Mouse (Mus musculus): Measurements from ENCODE around the gene Dtnb.
"Not testable (repeated sequence)": the region's sequence is repeated elsewhere in the genome, so short reads cannot be mapped to it uniquely, and the experiment has no call there.

Dtnb gene

DNA sequence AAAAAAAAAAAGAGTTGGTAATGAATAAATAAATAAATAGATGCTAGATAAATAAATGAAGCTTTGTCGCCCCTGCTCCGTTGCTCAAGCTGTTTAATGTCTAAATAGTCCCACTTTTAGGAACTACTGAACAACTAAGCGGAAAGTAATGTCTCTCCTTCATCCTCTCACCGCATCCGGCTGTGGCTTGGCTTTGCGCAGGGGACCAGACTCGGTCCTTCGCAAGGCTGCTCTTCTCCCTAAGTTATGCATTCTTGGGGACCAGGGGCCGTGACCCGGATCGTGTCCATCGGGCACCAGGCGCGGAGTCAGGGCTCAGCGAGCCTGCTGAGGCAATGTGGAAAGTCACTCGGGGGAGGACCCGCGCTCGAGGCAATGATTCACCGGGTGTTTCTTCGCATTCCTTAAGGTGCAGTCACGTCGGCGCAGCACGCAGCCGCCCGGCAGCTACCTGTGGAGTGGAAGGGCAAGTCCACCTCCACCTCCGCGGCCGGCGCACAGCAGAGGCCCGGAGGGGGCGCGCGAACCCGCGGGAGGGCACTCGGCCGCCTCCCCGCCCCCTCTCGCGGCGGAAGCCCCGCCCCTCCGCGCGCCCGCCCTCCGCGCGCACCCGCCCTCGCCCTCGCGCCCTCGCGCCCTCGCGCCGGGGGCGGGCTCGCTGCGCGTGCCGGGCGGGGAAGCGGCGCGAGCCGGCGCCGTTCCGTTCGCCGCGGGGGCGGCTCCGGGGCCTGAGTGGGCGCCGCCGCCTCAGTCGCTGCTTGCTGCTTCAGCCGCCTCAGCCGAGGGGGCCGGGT, at the start of gene Dtnb:
TSS of gene Dtnb (plus strand) at position 595 of the 794 bp plus-strand sequence.
- in situ Hi-C loops (cut with MboI, MseI) = no loop called here

GRCm38 (mm10) chr12:3525536-3525935, 46.6 kb upstream of the Dtnb start:
- in situ Hi-C loops (cut with MboI, MseI) = no loop called here

- in situ Hi-C loops (cut with MboI, MseI) = not testable (repeated sequence)
These were observed 36.7 kb upstream of the Dtnb start for GRCm38 (mm10) chr12:3535446-3535845.

DNA sequence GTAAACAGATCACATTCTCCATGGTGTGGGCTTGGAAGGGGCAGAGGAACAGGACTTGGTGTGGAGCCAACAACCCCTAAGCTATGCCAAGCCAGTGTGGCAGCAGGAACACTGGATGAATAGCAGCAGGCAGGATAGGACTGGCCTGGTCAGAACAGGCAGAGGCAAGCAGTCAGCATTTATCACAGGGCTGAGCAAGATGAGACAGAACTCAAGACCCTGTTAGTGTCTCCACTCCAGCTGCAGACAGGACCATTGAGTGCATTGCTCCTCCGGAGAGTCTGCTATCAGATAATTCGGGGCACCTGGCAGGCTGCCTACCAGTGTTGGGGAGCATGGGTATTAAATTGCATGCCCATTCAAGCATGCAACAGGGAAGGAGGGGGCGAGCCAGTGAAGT, 34.6 kb upstream of the Dtnb start:
- in situ Hi-C loops (cut with MboI, MseI) = no loop called here

- in situ Hi-C loops (cut with MboI, MseI) = no loop called here
These were observed 34.1 kb upstream of the Dtnb start for GRCm38 (mm10) chr12:3538036-3538435.

- in situ Hi-C loops (cut with MboI, MseI) = no loop called here
These were observed 32.6 kb upstream of the Dtnb start for GRCm38 (mm10) chr12:3539605-3540004.

- in situ Hi-C loops (cut with MboI, MseI) = no loop called here
These were observed 31.3 kb upstream of the Dtnb start for GRCm38 (mm10) chr12:3540871-3541270.

GRCm38 (mm10) chr12:3545451-3545850, 26.7 kb upstream of the Dtnb start:
- in situ Hi-C loops (cut with MboI, MseI) = no loop called here

DNA sequence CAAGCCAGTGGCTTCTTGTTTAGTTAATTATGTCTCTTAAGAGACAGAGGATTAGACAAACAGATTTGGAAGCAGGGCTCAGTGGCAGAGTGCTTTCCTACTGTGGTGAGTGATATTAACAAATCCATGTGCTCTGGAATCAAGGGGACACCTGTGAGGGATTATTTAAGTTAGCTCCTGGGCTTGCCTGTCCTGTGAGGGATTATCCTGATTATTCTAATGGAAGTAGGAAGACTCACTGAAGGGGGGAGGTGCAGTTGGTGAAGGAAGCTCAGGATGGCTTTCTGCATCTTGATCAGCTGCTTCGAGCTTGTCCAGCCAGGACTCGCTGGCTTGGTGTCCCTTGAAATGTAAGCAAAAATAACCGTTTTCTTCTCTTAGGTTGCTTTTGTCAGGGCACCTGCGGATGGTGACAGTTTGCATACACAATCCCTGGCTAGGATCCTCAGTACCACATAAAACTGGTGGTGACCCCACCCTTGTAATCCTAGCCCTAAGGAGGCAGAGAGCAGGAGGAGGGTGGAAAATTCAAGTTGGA, 26.0 kb upstream of the Dtnb start:
- in situ Hi-C loops (cut with MboI, MseI) = no loop called here

GRCm38 (mm10) chr12:3546781-3547180, 25.4 kb upstream of the Dtnb start:
- in situ Hi-C loops (cut with MboI, MseI) = no loop called here

DNA sequence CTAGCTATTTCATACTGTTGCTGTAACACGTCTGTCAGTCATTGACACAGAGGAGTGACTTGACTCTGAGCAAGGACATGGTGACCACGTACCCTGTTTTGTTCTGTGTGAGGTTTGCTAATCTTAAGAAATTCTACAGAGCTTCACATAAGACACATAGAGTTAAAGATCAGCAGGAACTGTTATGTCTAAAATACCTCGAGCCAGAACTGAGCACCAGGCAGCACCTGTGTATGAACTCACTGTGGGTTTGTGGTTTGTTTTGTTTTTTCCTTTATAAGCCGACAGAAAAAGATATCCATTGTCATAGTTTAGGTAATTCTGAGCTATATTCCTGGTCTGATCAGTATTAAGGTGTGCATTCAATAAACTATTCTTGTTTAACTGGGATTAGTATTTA, 24.7 kb upstream of the Dtnb start:
- in situ Hi-C loops (cut with MboI, MseI) = no loop called here

GRCm38 (mm10) chr12:3547911-3548310, 24.3 kb upstream of the Dtnb start:
- in situ Hi-C loops (cut with MboI, MseI) = no loop called here

GRCm38 (mm10) chr12:3548582-3549211, 23.5 kb upstream of the Dtnb start:
- in situ Hi-C loops (cut with MboI, MseI) = no loop called here

GRCm38 (mm10) chr12:3550280-3550679, 21.9 kb upstream of the Dtnb start:
- in situ Hi-C loops (cut with MboI, MseI) = no loop called here

DNA sequence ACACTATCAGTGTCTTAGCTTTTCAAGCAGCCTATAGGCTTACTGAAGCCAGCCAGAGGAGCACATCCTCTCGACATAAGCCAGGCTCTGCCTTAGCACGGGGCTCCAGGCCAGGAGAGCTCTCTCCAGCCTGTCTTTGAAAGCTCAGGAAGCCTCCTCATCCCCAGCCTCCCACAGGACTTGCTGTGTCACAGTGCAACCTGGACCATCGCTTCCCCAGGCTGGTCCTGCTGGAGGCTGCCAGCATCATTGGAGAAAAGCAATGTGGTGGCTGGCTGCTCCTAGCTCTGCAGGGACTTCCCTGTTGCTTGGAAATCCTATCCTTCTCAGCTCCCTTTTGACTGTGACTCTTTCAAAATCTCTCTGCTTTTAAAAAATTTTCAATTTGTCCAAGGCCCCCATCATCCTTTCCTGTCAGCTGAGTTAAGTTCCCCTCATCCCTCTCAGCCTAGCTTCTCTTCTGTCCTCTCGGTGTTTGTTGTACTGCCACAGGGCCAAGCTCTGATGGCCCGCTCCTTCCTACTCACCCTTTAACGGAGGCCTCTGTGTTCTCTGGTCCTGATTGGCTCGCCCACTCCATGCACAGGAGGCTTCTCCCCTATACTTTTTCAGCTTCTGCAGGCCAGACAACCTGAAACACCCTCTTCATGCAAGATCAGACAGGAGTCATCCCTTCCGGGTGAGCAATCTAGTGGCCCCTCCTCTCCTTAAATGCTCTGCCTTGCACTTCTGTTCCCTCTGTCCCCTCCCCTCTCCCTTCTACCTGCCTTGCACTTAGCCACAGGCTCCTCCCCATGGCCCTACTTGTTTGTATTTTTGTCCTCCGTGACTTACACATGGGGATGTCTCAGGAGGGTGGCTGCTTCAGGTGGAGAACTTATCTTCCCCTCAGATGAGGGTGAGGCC, 14.5 kb upstream of the Dtnb start:
- in situ Hi-C loops (cut with MboI, MseI) = no loop called here

DNA sequence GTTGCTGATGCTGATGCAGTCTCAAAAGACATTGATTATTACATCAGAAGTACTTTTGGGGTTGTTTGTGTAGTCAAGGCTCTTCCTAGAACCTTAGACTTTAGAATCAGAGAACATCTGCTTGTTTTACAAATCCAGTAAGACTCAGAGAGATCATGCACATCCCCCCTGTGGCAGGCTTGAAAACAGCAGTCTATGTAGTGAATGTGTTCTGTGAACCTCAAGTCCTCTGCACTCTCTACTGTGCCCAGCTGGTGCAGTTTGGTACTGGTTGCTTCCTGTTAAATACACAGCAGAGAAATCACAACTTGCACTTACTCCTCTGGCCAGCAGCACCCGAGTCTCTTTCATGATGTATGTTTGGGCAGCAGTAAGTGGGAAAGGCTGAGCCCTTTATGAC, 11.6 kb upstream of the Dtnb start:
- in situ Hi-C loops (cut with MboI, MseI) = no loop called here

GRCm38 (mm10) chr12:3561032-3561431, 11.1 kb upstream of the Dtnb start:
- in situ Hi-C loops (cut with MboI, MseI) = no loop called here

DNA sequence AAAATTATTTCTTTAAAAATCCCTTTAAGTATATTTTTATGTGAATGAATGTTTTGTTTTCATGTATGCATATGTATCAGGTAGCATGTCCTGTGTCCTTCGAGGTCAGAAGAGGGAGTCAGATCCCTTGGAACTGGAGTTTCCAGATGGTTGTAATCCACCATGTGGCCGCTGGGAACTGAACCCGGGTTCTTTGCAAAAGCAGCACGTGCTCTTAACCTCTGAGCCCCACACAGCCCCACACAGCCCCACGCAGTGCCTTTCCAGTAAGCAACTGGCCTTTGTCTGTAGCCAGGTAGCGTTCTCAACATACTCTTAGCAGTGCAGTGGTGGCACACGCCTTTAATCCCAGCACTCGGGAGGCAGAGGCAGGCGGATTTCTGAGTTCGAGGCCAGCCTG, 9.4 kb upstream of the Dtnb start:
- in situ Hi-C loops (cut with MboI, MseI) = no loop called here

GRCm38 (mm10) chr12:3563659-3564058, 8.5 kb upstream of the Dtnb start:
- in situ Hi-C loops (cut with MboI, MseI) = no loop called here

DNA sequence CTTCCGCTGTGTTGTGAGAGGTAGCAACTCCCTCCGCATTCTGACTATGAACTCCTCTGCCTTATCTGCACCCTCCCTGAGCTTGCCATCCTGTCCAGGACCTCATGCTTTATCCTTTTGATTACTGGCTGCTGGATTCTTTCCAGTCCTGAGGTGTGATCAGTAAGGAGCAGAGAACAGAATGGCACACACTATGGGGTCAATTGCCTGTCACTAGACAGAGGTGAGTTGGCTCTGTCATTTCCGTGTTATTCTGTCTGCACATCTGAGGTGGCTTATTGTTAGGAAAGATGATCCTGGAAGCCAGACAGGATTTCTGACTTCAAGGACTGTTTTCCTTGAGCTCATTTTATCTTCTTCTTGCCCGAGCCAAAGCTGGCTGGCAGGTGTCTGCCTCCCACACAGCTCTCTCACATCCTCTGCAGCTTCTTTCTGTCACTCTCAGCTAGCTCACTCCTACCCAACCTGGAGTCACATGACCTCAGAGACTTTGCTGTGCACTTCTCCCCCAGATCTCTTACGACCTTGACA, 3.7 kb upstream of the Dtnb start:
- in situ Hi-C loops (cut with MboI, MseI) = no loop called here

GRCm38 (mm10) chr12:3570711-3571400, 1.3 kb upstream of the Dtnb start:
- in situ Hi-C loops (cut with MboI, MseI) = no loop called here
